Mouse (Mus musculus) embryonic facial prominence, embryonic 11.5 days (tissue): ENCODE results near the gene Fbxw8. TPM values are rescaled to one million over a fixed set of nuclear protein-coding genes. Genes with fewer than 3 reads are reported as not detected.

ENCODE experiments used
- ATAC-seq: fragments of 200-750 bp; cut with Nextera tagmentation; replicated peaks from 2 replicates; pipeline ENCODE4 v1.8.0; 2017; ENCODE audit warnings: low read depth; ENCODE audit not compliant: insufficient number of reproducible peaks, low FRiP score, low TSS enrichment
- DNase-seq: peaks from one replicate; pipeline ENCODE4 v3.0.0-alpha.2; 2015; ENCODE audit warnings: low spot score
- H3K27ac ChIP-seq: fragments of 300-500 bp; sonication (generic); replicated peaks from 2 replicates; pipeline ENCODE4 v1.5.1; 2014; ENCODE audit warnings: mild to moderate bottlenecking, low read depth, low read length, control low read depth
- H3K27me3 ChIP-seq: fragments of 300-500 bp; sonication (generic); 2 replicates; pipeline ENCODE4 v1.6.1; 2014; ENCODE audit warnings: mild to moderate bottlenecking, low read length, moderate library complexity, mixed read lengths; ENCODE audit not compliant: control insufficient read depth, insufficient read depth
- H3K36me3 ChIP-seq: fragments of 300-500 bp; sonication (generic); replicated peaks from 2 replicates; pipeline ENCODE4 v1.6.1; 2014; ENCODE audit warnings: low read depth, mild to moderate bottlenecking, low read length, moderate library complexity, mixed read lengths; ENCODE audit not compliant: control insufficient read depth, insufficient read depth
- H3K4me1 ChIP-seq: fragments of 300-500 bp; sonication (generic); 2 replicates; pipeline ENCODE4 v1.6.1; 2014; ENCODE audit warnings: low read length, mixed read lengths; ENCODE audit not compliant: control insufficient read depth, insufficient read depth
- H3K4me2 ChIP-seq: fragments of 300-500 bp; sonication (generic); 2 replicates; pipeline ENCODE4 v1.6.1; 2014; ENCODE audit warnings: low read depth, mild to moderate bottlenecking, control low read depth, low read length, moderate library complexity
- H3K4me3 ChIP-seq: fragments of 300-500 bp; sonication (generic); 2 replicates; pipeline ENCODE4 v1.5.1; 2014; ENCODE audit warnings: low read depth, low read length, control low read depth
- H3K9ac ChIP-seq: fragments of 300-500 bp; sonication (generic); replicated peaks from 2 replicates; pipeline ENCODE4 v1.6.1; 2014; ENCODE audit warnings: mild to moderate bottlenecking, control low read depth, low read length
- H3K9me3 ChIP-seq: fragments of 300-500 bp; sonication (generic); replicated peaks from 2 replicates; pipeline ENCODE4 v1.6.1; 2016; ENCODE audit warnings: mild to moderate bottlenecking, low read length, inconsistent platforms, mixed read lengths; ENCODE audit not compliant: control insufficient read depth
- WGBS: fragments of 180-500 bp; shearing (Covaris S2); extraction: QIAGEN DNeasy Blood & Tissue Kit; methylation state at CpG from one replicate; pipeline ENCODE4 v1.1.7; 2014; 5-methylcytosine and 5-hydroxymethylcytosine counted together
- polyA plus RNA-seq: library from polyadenylated mRNA; unstranded; fragments of >200 nt; fragmentation: Nextera tagmentation; extraction: Ambion mirVana; gene quantifications from 2 replicates; pipeline ENCODE4 v1.2.1, GENCODE M21; 2014

Gene Fbxw8
- polyA plus RNA-seq, 1 experiment from 2014 or later, result 22.3 TPM

- Histone ChIP-seq H3K4me3 (peak overlapping the region; percentile 42), H3K27me3 (peaks cover 62% of the 10 kb centered on the region), H3K4me2 (peak overlapping the region; percentile 98), H3K9me3 (no peaks in the 10 kb centered on the region), H3K9ac (peak overlapping the region; percentile 51), H3K36me3 (no peaks in the 10 kb centered on the region), H3K4me1 (peaks cover 7% of the 10 kb centered on the region), H3K27ac (no peak overlapping the region)
- under 1% methylated on average over 77 of the region's 117 CpGs for WGBS
- ATAC-seq, result no peak
- peak; percentile 45 for DNase-seq
Measured at GRCm38 (mm10) chr5:118169222-118170221, 14.3 kb upstream of the Fbxw8 start.

- no peak overlapping the region for H3K4me2 ChIP-seq
- no peak overlapping the region for H3K27ac ChIP-seq
- ATAC-seq (no peak), DNase-seq (no peak)
- no peaks in the 10 kb centered on the region for H3K36me3 ChIP-seq
- H3K4me1 ChIP-seq, result peaks cover 7% of the 10 kb centered on the region
- WGBS, result 71% methylated on average over 8 of the region's 8 CpGs
- no peak overlapping the region for H3K4me3 ChIP-seq
- peaks cover 44% of the 10 kb centered on the region for H3K27me3 ChIP-seq
- no peaks in the 10 kb centered on the region for H3K9me3 ChIP-seq
- H3K9ac ChIP-seq, result no peak overlapping the region
Measured at GRCm38 (mm10) chr5:118167561-118167995, 12.3 kb upstream of the Fbxw8 start.

- H3K4me3 ChIP-seq, result no peak overlapping the region
- peaks cover 3% of the 10 kb centered on the region; the same call in 1 of the 2 replicates for H3K4me1 ChIP-seq
- no peak overlapping the region for H3K27ac ChIP-seq
- ATAC-seq, result no peak
- DNase-seq, result no peak
- no peaks in the 10 kb centered on the region for H3K9me3 ChIP-seq
- no peak overlapping the region for H3K9ac ChIP-seq
- no peaks in the 10 kb centered on the region for H3K36me3 ChIP-seq
- H3K27me3 ChIP-seq, result peaks cover 23% of the 10 kb centered on the region
- H3K4me2 ChIP-seq, result no peak overlapping the region
Measured at GRCm38 (mm10) chr5:118165462-118165861, 10.2 kb upstream of the Fbxw8 start.

- Histone ChIP-seq H3K4me2 (no peak within 1 kb of the TSS), H3K9ac (no peak within 1 kb of the TSS), H3K4me3 (no peak within 1 kb of the TSS), H3K27me3 (peaks cover 17% of the 10 kb centered on the region), H3K9me3 (no peaks in the 10 kb centered on the region), H3K4me1 (peaks cover 3% of the 10 kb centered on the region; the same call in 1 of the 2 replicates), H3K27ac (no peak within 1 kb of the TSS), H3K36me3 (no peaks in the 10 kb centered on the region)
- DNase-seq (no peak), ATAC-seq (no peak)
- 72% methylated on average over 12 of the region's 12 CpGs for WGBS
Measured at GRCm38 (mm10) chr5:118164581-118164980, 9.3 kb upstream of the Fbxw8 start, which contains the start of gene Hrk. TSS of gene Hrk (plus strand) at chr5:118164648.

- Histone ChIP-seq H3K4me3 (no peak overlapping the region), H3K9ac (no peak overlapping the region), H3K4me2 (no peak overlapping the region), H3K36me3 (no peaks in the 10 kb centered on the region), H3K27me3 (no peaks in the 10 kb centered on the region; the same call in 1 of the 2 replicates), H3K9me3 (no peaks in the 10 kb centered on the region), H3K27ac (no peak overlapping the region), H3K4me1 (no peaks in the 10 kb centered on the region)
- DNase-seq, result no peak
- 43% methylated on average over 4 of the region's 4 CpGs for WGBS
- no peak for ATAC-seq
Measured at GRCm38 (mm10) chr5:118160691-118161090, 5.4 kb upstream of the Fbxw8 start.

GRCm38 (mm10) chr5:118156976-118157375 lies 1.7 kb upstream of the Fbxw8 start:
- DNase-seq (no peak), ATAC-seq (no peak)
- 64% methylated on average over 4 of the region's 4 CpGs for WGBS
- no peak overlapping the region for H3K27ac ChIP-seq
- no peak overlapping the region for H3K4me3 ChIP-seq
- no peaks in the 10 kb centered on the region; the same call in 1 of the 2 replicates for H3K4me1 ChIP-seq
- H3K4me2 ChIP-seq, result no peak overlapping the region
- H3K27me3 ChIP-seq, result no peaks in the 10 kb centered on the region; the same call in 1 of the 2 replicates
- no peaks in the 10 kb centered on the region for H3K9me3 ChIP-seq
- no peak overlapping the region for H3K9ac ChIP-seq
- H3K36me3 ChIP-seq, result no peaks in the 10 kb centered on the region

- Histone ChIP-seq H3K4me2 (peak overlapping the region; percentile 78), H3K9ac (peak overlapping the region; percentile 87; the same call in 1 of the 2 replicates), H3K36me3 (no peaks in the 10 kb centered on the region), H3K4me3 (peak overlapping the region; percentile 95), H3K27ac (no peak overlapping the region), H3K9me3 (no peaks in the 10 kb centered on the region), H3K27me3 (no peaks in the 10 kb centered on the region), H3K4me1 (no peaks in the 10 kb centered on the region; the same call in 1 of the 2 replicates)
- DNase-seq (no peak), ATAC-seq (no peak)
- WGBS, result 14% methylated on average over 8 of the region's 9 CpGs
Measured at GRCm38 (mm10) chr5:118155565-118155947, 292 bp upstream of the Fbxw8 start.

- no peaks in the 10 kb centered on the region; the same call in 1 of the 2 replicates for H3K4me1 ChIP-seq
- ATAC-seq (no peak), DNase-seq (no peak)
- H3K9ac ChIP-seq, result no peak overlapping the region
- peaks cover 2% of the 10 kb centered on the region for H3K36me3 ChIP-seq
- no peak overlapping the region for H3K4me3 ChIP-seq
- no peaks in the 10 kb centered on the region for H3K9me3 ChIP-seq
- 84% methylated on average over 3 of the region's 3 CpGs for WGBS
- H3K27ac ChIP-seq, result no peak overlapping the region
- H3K4me2 ChIP-seq, result no peak overlapping the region
- no peaks in the 10 kb centered on the region for H3K27me3 ChIP-seq
Measured at GRCm38 (mm10) chr5:118149711-118150110, 5.6 kb downstream of the Fbxw8 start.
